Mouse (Mus musculus) 3134 (cell line): ENCODE measurements around the gene Trp73.

Source experiments
- DNase-seq: peaks from one replicate; pipeline ENCODE4 v3.0.0-alpha.2; 2011; ENCODE audit warnings: low spot score; ENCODE audit not compliant: insufficient read length; ENCODE audit errors: extremely low read depth

The Trp73 gene

GRCm38 (mm10) chr4:154051401-154051800 lies 88.6 kb downstream of the Trp73 start:
- DNase-seq: no peak

- no peak for DNase-seq
These were observed 94.2 kb downstream of the Trp73 start for GRCm38 (mm10) chr4:154045837-154046236.

- no peak for DNase-seq
These were observed 97.4 kb downstream of the Trp73 start, which contains the start of gene Ccdc27 for GRCm38 (mm10) chr4:154042577-154042976. Ccdc27 (minus strand) TSS chr4:154042677.

GRCm38 (mm10) chr4:154037123-154037522 lies 102.9 kb downstream of the Trp73 start:
- no peak for DNase-seq

- no peak for DNase-seq
These were observed 111.4 kb downstream of the Trp73 start for GRCm38 (mm10) chr4:154028646-154029045.

- DNase-seq: no peak
These were observed 111.9 kb downstream of the Trp73 start for GRCm38 (mm10) chr4:154028066-154028465.

- no peak for DNase-seq
These were observed 113.6 kb downstream of the Trp73 start for GRCm38 (mm10) chr4:154026441-154026761.

GRCm38 (mm10) chr4:154025641-154026440 lies 114.2 kb downstream of the Trp73 start, which contains the start of gene Smim1:
Smim1 (minus strand) TSS chr4:154026230.
- DNase-seq: peak; percentile 45

- no peak for DNase-seq
These were observed 115.1 kb downstream of the Trp73 start for GRCm38 (mm10) chr4:154024729-154025521.

GRCm38 (mm10) chr4:154023754-154024601 lies 116.0 kb downstream of the Trp73 start:
- no peak for DNase-seq

GRCm38 (mm10) chr4:154022844-154023243 lies 117.2 kb downstream of the Trp73 start:
- DNase-seq: no peak

- DNase-seq: no peak
These were observed 117.6 kb downstream of the Trp73 start for GRCm38 (mm10) chr4:154022407-154022806.

- DNase-seq: no peak
These were observed 118.6 kb downstream of the Trp73 start for GRCm38 (mm10) chr4:154021432-154021831.

GRCm38 (mm10) chr4:154019571-154019970 lies 120.4 kb downstream of the Trp73 start:
- no peak for DNase-seq

- DNase-seq: no peak
These were observed 124.5 kb downstream of the Trp73 start for GRCm38 (mm10) chr4:154015476-154015875.

GRCm38 (mm10) chr4:154012132-154012882 lies 127.7 kb downstream of the Trp73 start:
- peak; percentile 25 for DNase-seq

- DNase-seq: peak; percentile 68
These were observed 128.3 kb downstream of the Trp73 start, which contains the start of gene Lrrc47 for GRCm38 (mm10) chr4:154011646-154012089. Lrrc47 (plus strand) TSS chr4:154011731.

GRCm38 (mm10) chr4:154010907-154011645 lies 128.9 kb downstream of the Trp73 start:
- no peak for DNase-seq

- DNase-seq: no peak
These were observed 132.2 kb downstream of the Trp73 start for GRCm38 (mm10) chr4:154007759-154008158.
